Mouse (Mus musculus) heart, embryonic 16.5 days (tissue): Measurements from ENCODE around the gene Sgms2. TPM values are rescaled to one million over a fixed set of nuclear protein-coding genes. Genes with fewer than 3 reads are reported as not detected.

Experiments used
- ATAC-seq: fragments of 200-750 bp; cut with Nextera tagmentation; replicated peaks from 2 replicates; pipeline ENCODE4 v1.8.0; 2017; ENCODE audit warnings: moderate number of reproducible peaks; ENCODE audit not compliant: insufficient read depth, low FRiP score; ENCODE audit errors: extremely low read depth
- H3K27ac ChIP-seq: fragments of 300-500 bp; sonication (generic); 2 replicates; pipeline ENCODE4 v1.5.1; 2014; ENCODE audit warnings: mild to moderate bottlenecking, low read length, control low read depth, moderate library complexity
- H3K27me3 ChIP-seq: fragments of 300-500 bp; sonication (generic); 2 replicates; pipeline ENCODE4 v1.6.1; 2014; ENCODE audit warnings: low read length, mixed read lengths; ENCODE audit not compliant: control insufficient read depth, insufficient read depth
- H3K36me3 ChIP-seq: fragments of 300-500 bp; sonication (generic); 2 replicates; pipeline ENCODE4 v1.6.1; 2014; ENCODE audit not compliant: control insufficient read depth, insufficient read depth
- H3K4me1 ChIP-seq: fragments of 300-500 bp; sonication (generic); 2 replicates; pipeline ENCODE4 v1.6.1; 2014; ENCODE audit warnings: low read length, mixed read lengths; ENCODE audit not compliant: control insufficient read depth, insufficient read depth
- H3K4me2 ChIP-seq: fragments of 300-500 bp; sonication (generic); 2 replicates; pipeline ENCODE4 v1.6.1; 2014; ENCODE audit warnings: low read depth, mild to moderate bottlenecking, control low read depth, low read length
- H3K4me3 ChIP-seq: fragments of 300-500 bp; sonication (generic); 2 replicates; pipeline ENCODE4 v1.5.1; 2014; ENCODE audit warnings: mild to moderate bottlenecking, control low read depth, low read length
- H3K9ac ChIP-seq: fragments of 300-500 bp; sonication (generic); 2 replicates; pipeline ENCODE4 v1.6.1; 2014; ENCODE audit warnings: low read length, control low read depth
- H3K9me3 ChIP-seq: fragments of 300-500 bp; sonication (generic); replicated peaks from 2 replicates; pipeline ENCODE4 v1.6.1; 2016; ENCODE audit warnings: low read length; ENCODE audit not compliant: control insufficient read depth
- WGBS: fragments of 180-500 bp; shearing (Covaris S2); extraction: QIAGEN DNeasy Blood & Tissue Kit; methylation state at CpG from one replicate; pipeline ENCODE4 v1.1.7; 2014; 5-methylcytosine and 5-hydroxymethylcytosine counted together
- polyA plus RNA-seq: library from polyadenylated mRNA; unstranded; fragments of >200 nt; fragmentation: Nextera tagmentation; extraction: Ambion mirVana; gene quantifications from 2 replicates; pipeline ENCODE4 v1.2.1, GENCODE M21; 2015

The Sgms2 gene
- polyA plus RNA-seq, 1 experiment from 2014 or later: 1.3 TPM

- Histone ChIP-seq H3K27ac (no peak overlapping the region), H3K9me3 (no peaks in the 10 kb centered on the region), H3K36me3 (no peaks in the 10 kb centered on the region), H3K4me2 (no peak overlapping the region), H3K4me1 (no peaks in the 10 kb centered on the region), H3K27me3 (no peaks in the 10 kb centered on the region), H3K9ac (no peak overlapping the region), H3K4me3 (no peak overlapping the region)
- no peak for ATAC-seq
- WGBS: 47% methylated on average over 2 of the region's 2 CpGs
Measured at GRCm38 (mm10) chr3:131318211-131318610, 173.0 kb downstream of the Sgms2 start.

- Histone ChIP-seq H3K27ac (no peak overlapping the region), H3K4me2 (no peak overlapping the region), H3K9me3 (no peaks in the 10 kb centered on the region), H3K36me3 (no peaks in the 10 kb centered on the region), H3K4me3 (no peak overlapping the region), H3K9ac (no peak overlapping the region), H3K4me1 (no peaks in the 10 kb centered on the region), H3K27me3 (no peaks in the 10 kb centered on the region)
- 70% methylated on average over 1 of the region's 1 CpGs for WGBS
- ATAC-seq: no peak
Measured at GRCm38 (mm10) chr3:131317126-131317525, 174.1 kb downstream of the Sgms2 start.

- no peak overlapping the region for H3K27ac ChIP-seq
- no peak overlapping the region for H3K4me3 ChIP-seq
- H3K27me3 ChIP-seq: no peaks in the 10 kb centered on the region
- H3K36me3 ChIP-seq: no peaks in the 10 kb centered on the region
- WGBS: 58% methylated on average over 4 of the region's 4 CpGs
- peak overlapping the region; percentile 39 for H3K4me2 ChIP-seq
- H3K4me1 ChIP-seq: no peaks in the 10 kb centered on the region
- no peak overlapping the region for H3K9ac ChIP-seq
- ATAC-seq: no peak
- H3K9me3 ChIP-seq: no peaks in the 10 kb centered on the region
Measured at GRCm38 (mm10) chr3:131315957-131316510, 175.2 kb downstream of the Sgms2 start.

GRCm38 (mm10) chr3:131312340-131312739 is 178.9 kb downstream of the Sgms2 start:
- no peak for ATAC-seq
- Histone ChIP-seq H3K27me3 (no peaks in the 10 kb centered on the region), H3K9ac (no peak overlapping the region), H3K9me3 (peaks cover 19% of the 10 kb centered on the region), H3K36me3 (no peaks in the 10 kb centered on the region), H3K27ac (no peak overlapping the region), H3K4me2 (no peak overlapping the region), H3K4me3 (no peak overlapping the region), H3K4me1 (no peaks in the 10 kb centered on the region)
- 54% methylated on average over 9 of the region's 9 CpGs for WGBS

- ATAC-seq: no peak
- H3K4me1 ChIP-seq: no peaks in the 10 kb centered on the region
- peaks cover 19% of the 10 kb centered on the region for H3K9me3 ChIP-seq
- H3K36me3 ChIP-seq: no peaks in the 10 kb centered on the region
- WGBS: 86% methylated on average over 4 of the region's 4 CpGs
- H3K9ac ChIP-seq: no peak overlapping the region
- H3K4me2 ChIP-seq: no peak overlapping the region
- no peak overlapping the region for H3K4me3 ChIP-seq
- H3K27me3 ChIP-seq: no peaks in the 10 kb centered on the region
- H3K27ac ChIP-seq: no peak overlapping the region
Measured at GRCm38 (mm10) chr3:131310572-131310971, 180.6 kb downstream of the Sgms2 start.

GRCm38 (mm10) chr3:131307811-131308210 is 183.4 kb downstream of the Sgms2 start:
- Histone ChIP-seq H3K4me3 (no peak overlapping the region), H3K9me3 (peaks cover 19% of the 10 kb centered on the region), H3K4me2 (no peak overlapping the region), H3K9ac (no peak overlapping the region), H3K27ac (no peak overlapping the region), H3K36me3 (no peaks in the 10 kb centered on the region), H3K4me1 (no peaks in the 10 kb centered on the region), H3K27me3 (no peaks in the 10 kb centered on the region)
- ATAC-seq: no peak
- 81% methylated on average over 3 of the region's 3 CpGs for WGBS

- no peaks in the 10 kb centered on the region for H3K27me3 ChIP-seq
- no peaks in the 10 kb centered on the region for H3K36me3 ChIP-seq
- H3K27ac ChIP-seq: no peak overlapping the region
- 0 out of 2 replicates have a peak, but pooled peaks cover 4% of the 10 kb centered on the region for H3K4me1 ChIP-seq
- no peak overlapping the region for H3K4me2 ChIP-seq
- H3K4me3 ChIP-seq: no peak overlapping the region
- H3K9me3 ChIP-seq: peaks cover 19% of the 10 kb centered on the region
- no peak overlapping the region for H3K9ac ChIP-seq
- no peak for ATAC-seq
- 82% methylated on average over 7 of the region's 7 CpGs for WGBS
Measured at GRCm38 (mm10) chr3:131306255-131306654, 185.0 kb downstream of the Sgms2 start.

- Histone ChIP-seq H3K9ac (peak overlapping the region; percentile 71), H3K36me3 (no peaks in the 10 kb centered on the region), H3K4me2 (peak overlapping the region; percentile 72), H3K4me3 (peak overlapping the region; percentile 76), H3K9me3 (peaks cover 6% of the 10 kb centered on the region), H3K4me1 (0 out of 2 replicates have a peak, but pooled peaks cover 4% of the 10 kb centered on the region), H3K27me3 (no peaks in the 10 kb centered on the region), H3K27ac (peak overlapping the region; percentile 27; the same call in 1 of the 2 replicates)
- 14% methylated on average over 5 of the region's 5 CpGs for WGBS
- ATAC-seq: no peak; the same call in 1 of the 2 replicates
Measured at GRCm38 (mm10) chr3:131303320-131303714, 187.9 kb downstream of the Sgms2 start.

- under 1% methylated on average over 71 of the region's 71 CpGs for WGBS
- ATAC-seq: peak; percentile 99
Measured at GRCm38 (mm10) chr3:131302452-131303319, 188.5 kb downstream of the Sgms2 start, which contains the start of gene Cyp2u1. TSS of gene Cyp2u1 (minus strand) at chr3:131303227.

More at GRCm38 (mm10) chr3:131302452-131303319, 188.5 kb downstream of the Sgms2 start, which contains the start of gene Cyp2u1:
- Histone ChIP-seq H3K27ac (peak within 1 kb of the TSS; percentile 83), H3K9ac (peak within 1 kb of the TSS; percentile 79), H3K4me3 (peak within 1 kb of the TSS; percentile 76), H3K36me3 (no peaks in the 10 kb centered on the region), H3K27me3 (no peaks in the 10 kb centered on the region), H3K9me3 (peaks cover under 1% of the 10 kb centered on the region; the same call in 1 of the 2 replicates), H3K4me1 (0 out of 2 replicates have a peak, but pooled peaks cover 4% of the 10 kb centered on the region), H3K4me2 (peak within 1 kb of the TSS; percentile 72)
